Mouse (Mus musculus) spleen, adult 2 months (tissue): ENCODE measurements around the gene Syt6. TPM values are rescaled to one million over a fixed set of nuclear protein-coding genes. Genes with fewer than 3 reads are reported as not detected.

ENCODE experiments used
- DNase-seq, 2 experiments: peaks; one replicate each; pipeline versions ENCODE4 v3.0.0 to v3.0.0-alpha.2; 2012 to 2021; ENCODE audit warnings: low spot score in 2 of 2, low read depth in 1 of 2
- H3K27ac ChIP-seq: fragments of 200-500 bp; 2 replicates; pipeline ENCODE4 v1.5.1; 2012; ENCODE audit warnings: low read length, inconsistent platforms; ENCODE audit not compliant: insufficient read depth
- H3K27me3 ChIP-seq: fragments of 200-500 bp; 2 replicates; pipeline ENCODE4 v1.6.1; 2012; ENCODE audit warnings: mild to moderate bottlenecking, moderate library complexity, low read length, inconsistent platforms; ENCODE audit not compliant: control insufficient read depth, insufficient read depth
- H3K36me3 ChIP-seq: fragments of 200-500 bp; 2 replicates; pipeline ENCODE4 v1.6.1; 2012; ENCODE audit warnings: mild to moderate bottlenecking, low read length, inconsistent platforms; ENCODE audit not compliant: control insufficient read depth, insufficient read depth
- H3K4me1 ChIP-seq: fragments of 200-500 bp; 2 replicates; pipeline ENCODE4 v1.6.1; 2011; ENCODE audit warnings: inconsistent platforms; ENCODE audit not compliant: control insufficient read depth, insufficient read depth, insufficient read length
- H3K4me3 ChIP-seq: fragments of 200-500 bp; 2 replicates; pipeline ENCODE4 v1.5.1; 2011; ENCODE audit warnings: mild to moderate bottlenecking, inconsistent platforms; ENCODE audit not compliant: insufficient read depth, insufficient read length; ENCODE audit errors: extremely low read depth
- CTCF ChIP-seq: fragments of 200-500 bp; IDR thresholded peaks from 2 replicates; pipeline ENCODE4 v1.5.1; 2011; ENCODE audit warnings: mild to moderate bottlenecking, inconsistent platforms; ENCODE audit not compliant: insufficient read depth, insufficient read length, insufficient replicate concordance; ENCODE audit errors: extremely low read depth
- POLR2A ChIP-seq: fragments of 200-500 bp; IDR thresholded peaks from 2 replicates; pipeline ENCODE4 v1.6.1; 2011; ENCODE audit warnings: low read depth, low read length, inconsistent platforms
- WGBS: fragments of 180-500 bp; shearing (Covaris S2); methylation state at CpG from one replicate; pipeline ENCODE4 v1.1.7; 2018; 5-methylcytosine and 5-hydroxymethylcytosine counted together
- polyA plus RNA-seq: library from polyadenylated mRNA; depleted of rRNA; stranded (reverse); fragments of >200 nt; gene quantifications from 2 replicates; pipeline ENCODE4 v1.2.3, GENCODE M21; 2012; rRNA removed

Gene Syt6
- polyA plus RNA-seq, 1 experiment: 0.41 TPM

GRCm38 (mm10) chr3:103690506-103690905, 115.5 kb downstream of the Syt6 start:
- Histone ChIP-seq H3K4me3 (no peak overlapping the region), H3K27ac (no peak overlapping the region), H3K36me3 (no peaks in the 10 kb centered on the region), H3K27me3 (no peaks in the 10 kb centered on the region), H3K4me1 (no peaks in the 10 kb centered on the region)
- no peak for DNase-seq
- TF ChIP-seq POLR2A (no peak), CTCF (no peak)
- 70% methylated on average over 3 of the region's 3 CpGs for WGBS

Other genes starting within 250 kb of the Syt6 start
- not detected in 2 replicates for gene Atg4a-ps, start 70.8 kb downstream of the Syt6 start, polyA plus RNA-seq
- gene Olfml3, start 162.8 kb downstream of the Syt6 start, polyA plus RNA-seq: 17.9 and 18.2 TPM in 2 replicates
- gene Gm10964, start 164.1 kb downstream of the Syt6 start, polyA plus RNA-seq: not detected in 2 replicates
- 72.4 and 84.4 TPM in 2 replicates for gene Hipk1, start 216.3 kb downstream of the Syt6 start, polyA plus RNA-seq
- 16.2 and 18.8 TPM in 2 replicates for gene Dclre1b, start 234.2 kb downstream of the Syt6 start, polyA plus RNA-seq
- 14.5 and 14.7 TPM in 2 replicates for gene Ap4b1, start 234.3 kb downstream of the Syt6 start, polyA plus RNA-seq
- gene Gm43064, start 234.3 kb downstream of the Syt6 start, polyA plus RNA-seq: 0.40 and 0.66 TPM in 2 replicates